Mouse (Mus musculus) ES-E14 (cell line): Measurements from ENCODE around the gene Map1lc3b. TPM values are rescaled to one million over a fixed set of nuclear protein-coding genes. Genes with fewer than 3 reads are reported as not detected.

Experiments
- DNase-seq: peaks from one replicate; pipeline ENCODE4 v3.0.0-alpha.2; 2013; ENCODE audit warnings: low read depth, low spot score
- H3K27ac ChIP-seq: 2 replicates; pipeline ENCODE4 v1.5.1; 2012; ENCODE audit warnings: low read depth, mild to moderate bottlenecking, low read length, moderate library complexity, mixed read lengths; ENCODE audit not compliant: poor library complexity, insufficient read depth, severe bottlenecking
- H3K36me3 ChIP-seq: 2 replicates; pipeline ENCODE4 v1.6.1; 2012; ENCODE audit warnings: mild to moderate bottlenecking, low read length, moderate library complexity, mixed read lengths; ENCODE audit not compliant: control insufficient read depth, poor library complexity, insufficient read depth, severe bottlenecking
- H3K4me1 ChIP-seq, 2 experiments: fragments of 150-350 bp in 1 of 2; sonication (generic) in 1 of 2; 2 replicates each; pipeline ENCODE4 v1.6.1; 2012; ENCODE audit warnings: low read length in 2 of 2, mild to moderate bottlenecking in 1 of 2, mixed read lengths in 1 of 2; ENCODE audit not compliant: control insufficient read depth in 2 of 2, insufficient read depth in 2 of 2, poor library complexity in 1 of 2
- H3K4me3 ChIP-seq, 2 experiments: fragments of 150-350 bp in 1 of 2; sonication (generic) in 1 of 2; 2 replicates each; pipeline ENCODE4 v1.5.1; 2012; ENCODE audit warnings: low read length in 2 of 2, low read depth in 1 of 2, mild to moderate bottlenecking in 1 of 2, mixed read lengths in 1 of 2; ENCODE audit not compliant: insufficient read depth in 1 of 2, poor library complexity in 1 of 2, severe bottlenecking in 1 of 2
- H3K9ac ChIP-seq: 2 replicates; pipeline ENCODE4 v1.6.1; 2012; ENCODE audit warnings: low read depth, mild to moderate bottlenecking, low read length, mixed read lengths; ENCODE audit not compliant: poor library complexity, insufficient read depth, severe bottlenecking
- H3K9me3 ChIP-seq: fragments of 150-350 bp; sonication (generic); 2 replicates; pipeline ENCODE4 v1.6.1; 2012; ENCODE audit warnings: low read depth, mild to moderate bottlenecking, low read length; ENCODE audit not compliant: control insufficient read depth, insufficient read depth
- CHD2 ChIP-seq: IDR thresholded peaks from 2 replicates; pipeline ENCODE4 v1.6.1; 2014; ENCODE audit warnings: mild to moderate bottlenecking, low read depth, low read length, inconsistent platforms
- HCFC1 ChIP-seq: IDR thresholded peaks from 2 replicates; pipeline ENCODE4 v1.6.1; 2012; ENCODE audit warnings: low read length, inconsistent platforms, borderline replicate concordance; ENCODE audit not compliant: insufficient read depth
- MAFK ChIP-seq: IDR thresholded peaks from 2 replicates; pipeline ENCODE4 v1.6.1; 2014; ENCODE audit warnings: mild to moderate bottlenecking, low read depth, low read length, inconsistent platforms; ENCODE audit not compliant: insufficient read depth
- ZC3H11A ChIP-seq: IDR thresholded peaks from 2 replicates; pipeline ENCODE4 v1.6.1; 2012; ENCODE audit warnings: low read depth, mild to moderate bottlenecking, inconsistent platforms, low read length, borderline replicate concordance
- ZNF384 ChIP-seq: IDR thresholded peaks from 2 replicates; pipeline ENCODE4 v1.6.1; 2012; ENCODE audit warnings: low read depth, low read length, inconsistent platforms
- in situ Hi-C, 2 experiments: fragments of 600-800 bp; cut with MboI; formaldehyde crosslinking; loops; one replicate each; pipeline ENCODE4 v1.15.1; 2025; ENCODE audit warnings: low sequenced_read_pairs in 2 of 2, inconsistent platforms in 1 of 2; ENCODE audit not compliant: unreplicated experiment in 2 of 2
- total RNA-seq: library from RNA; depleted of rRNA; stranded (reverse); fragments of 300-350 nt; gene quantifications from 2 replicates; pipeline ENCODE4 v1.2.3, GENCODE M21; 2012; rRNA removed

Gene Map1lc3b
- total RNA-seq, 1 experiment, result 92.4 TPM

GRCm38 (mm10) chr8:121642804-121643203 is 52.6 kb downstream of the Map1lc3b start:
- H3K4me3 ChIP-seq, result no peak overlapping the region
- H3K36me3 ChIP-seq, result no peaks in the 10 kb centered on the region; the same call in 1 of the 2 replicates
- H3K9ac ChIP-seq, result no peak overlapping the region
- no peak overlapping the region for H3K27ac ChIP-seq
- peaks cover 0 to 8% of the 10 kb centered on the region in 2 experiments; a peak in 1 of 4 replicates for H3K4me1 ChIP-seq
- H3K9me3 ChIP-seq, result no peaks in the 10 kb centered on the region
- no peak for DNase-seq
- in situ Hi-C loops, result no loop called here
- TF ChIP-seq ZC3H11A (no peak), MAFK (no peak), CHD2 (no peak), HCFC1 (no peak), ZNF384 (no peak)

- peaks cover 0 to 8% of the 10 kb centered on the region in 2 experiments; a peak in 1 of 4 replicates for H3K4me1 ChIP-seq
- DNase-seq, result no peak
- H3K9me3 ChIP-seq, result no peaks in the 10 kb centered on the region
- no peak overlapping the region for H3K9ac ChIP-seq
- in situ Hi-C loops, result no loop called here
- TF ChIP-seq ZNF384, result no peak
- no peak for TF ChIP-seq ZC3H11A
- TF ChIP-seq HCFC1, result no peak
- TF ChIP-seq MAFK, result no peak
- TF ChIP-seq CHD2, result no peak
- no peak overlapping the region for H3K27ac ChIP-seq
- H3K36me3 ChIP-seq, result no peaks in the 10 kb centered on the region; the same call in 1 of the 2 replicates
- no peak overlapping the region for H3K4me3 ChIP-seq
Measured at GRCm38 (mm10) chr8:121643384-121643783, 53.2 kb downstream of the Map1lc3b start.

- no peak for TF ChIP-seq HCFC1
- TF ChIP-seq ZNF384, result no peak
- Histone ChIP-seq H3K27ac (no peak overlapping the region), H3K9ac (no peak overlapping the region), H3K4me3 (no peak overlapping the region), H3K4me1 (peaks cover 0 to 23% of the 10 kb centered on the region in 2 experiments; a peak in 2 of 4 replicates), H3K36me3 (peaks cover 12% of the 10 kb centered on the region; the same call in 1 of the 2 replicates), H3K9me3 (no peaks in the 10 kb centered on the region)
- no peak for DNase-seq
- in situ Hi-C loops, result no loop called here
Measured at GRCm38 (mm10) chr8:121647511-121648215, 57.5 kb downstream of the Map1lc3b start.

Other genes starting within 250 kb of the Map1lc3b start
- gene 1700018B08Rik, start 46.0 kb upstream of the Map1lc3b start, total RNA-seq, result 0.58 and 2.6 TPM in 2 replicates
- 15.5 and 16.9 TPM in 2 replicates for gene Fbxo31, start 11.6 kb upstream of the Map1lc3b start, total RNA-seq
- gene Zcchc14, start 62.5 kb downstream of the Map1lc3b start, total RNA-seq, result 18.6 and 19.6 TPM in 2 replicates
- gene Jph3, start 139.3 kb downstream of the Map1lc3b start, total RNA-seq, result 0.76 and 1.7 TPM in 2 replicates
- 65.9 and 84.3 TPM in 2 replicates for gene Klhdc4, start 239.2 kb downstream of the Map1lc3b start, total RNA-seq